Mouse (Mus musculus) forebrain, embryonic 11.5 days (tissue): ENCODE results near the gene Kcmf1. TPM values are rescaled to one million over a fixed set of nuclear protein-coding genes. Genes with fewer than 3 reads are reported as not detected.

Experiments used
- ATAC-seq: fragments of 200-750 bp; cut with Nextera tagmentation; replicated peaks from 2 replicates; pipeline ENCODE4 v1.8.0; 2017; ENCODE audit warnings: moderate TSS enrichment; ENCODE audit not compliant: low FRiP score
- DNase-seq: peaks from one replicate; pipeline ENCODE4 v3.0.0-alpha.2; 2017; ENCODE audit warnings: low spot score
- H3K27ac ChIP-seq: fragments of 300-500 bp; sonication (generic); 2 replicates; pipeline ENCODE4 v1.5.1; 2014; ENCODE audit warnings: low read depth, low read length
- H3K27me3 ChIP-seq: fragments of 300-500 bp; sonication (generic); 2 replicates; pipeline ENCODE4 v1.6.1; 2014; ENCODE audit warnings: mild to moderate bottlenecking, low read length, mixed read lengths; ENCODE audit not compliant: control insufficient read depth, insufficient read depth
- H3K36me3 ChIP-seq: fragments of 300-500 bp; sonication (generic); 2 replicates; pipeline ENCODE4 v1.6.1; 2014; ENCODE audit warnings: mild to moderate bottlenecking, low read length, moderate library complexity, mixed read lengths; ENCODE audit not compliant: control insufficient read depth, insufficient read depth
- H3K4me1 ChIP-seq: fragments of 300-500 bp; sonication (generic); replicated peaks from 2 replicates; pipeline ENCODE4 v1.6.1; 2014; ENCODE audit warnings: low read length, mixed read lengths; ENCODE audit not compliant: control insufficient read depth, insufficient read depth
- H3K4me2 ChIP-seq: fragments of 300-500 bp; sonication (generic); 2 replicates; pipeline ENCODE4 v1.6.1; 2014; ENCODE audit warnings: low read depth, mild to moderate bottlenecking, low read length, moderate library complexity, mixed read lengths; ENCODE audit not compliant: severe bottlenecking
- H3K4me3 ChIP-seq: fragments of 300-500 bp; sonication (generic); 2 replicates; pipeline ENCODE4 v1.5.1; 2014; ENCODE audit warnings: low read depth, low read length
- H3K9ac ChIP-seq: fragments of 300-500 bp; sonication (generic); 2 replicates; pipeline ENCODE4 v1.6.1; 2014; ENCODE audit warnings: low read length
- H3K9me3 ChIP-seq: fragments of 300-500 bp; sonication (generic); 2 replicates; pipeline ENCODE4 v1.6.1; 2016; ENCODE audit warnings: low read length, mixed read lengths; ENCODE audit not compliant: control insufficient read depth
- WGBS: fragments of 180-500 bp; shearing (Covaris S2); extraction: QIAGEN DNeasy Blood & Tissue Kit; methylation state at CpG from one replicate; pipeline ENCODE4 v1.1.7; 2014; 5-methylcytosine and 5-hydroxymethylcytosine counted together
- polyA plus RNA-seq: library from polyadenylated mRNA; unstranded; fragments of >200 nt; fragmentation: Nextera tagmentation; extraction: Ambion mirVana; gene quantifications from 2 replicates; pipeline ENCODE4 v1.2.1, GENCODE M21; 2014

The Kcmf1 gene
- polyA plus RNA-seq, 1 experiment from 2014 or later = 45.1 TPM

DNA sequence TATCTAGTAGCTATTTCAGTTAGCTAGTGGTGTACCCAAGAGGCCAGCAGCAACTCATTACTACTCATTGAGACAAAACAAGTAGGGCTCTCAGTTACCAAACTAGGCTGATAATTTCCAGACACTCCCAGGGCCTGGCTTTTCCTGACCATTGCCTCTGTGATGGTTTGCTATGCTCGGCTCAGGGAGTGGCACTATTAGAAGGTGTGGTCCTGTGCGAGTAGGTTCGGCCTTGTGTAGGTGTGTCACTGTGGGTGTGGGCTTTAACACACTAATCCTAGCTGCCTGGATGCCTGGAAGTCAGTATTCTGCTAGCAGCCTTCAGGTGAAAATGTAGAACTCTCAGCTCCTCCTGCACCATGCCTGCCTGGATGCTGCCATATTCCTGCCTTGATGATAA lies 31.8 kb upstream of the Kcmf1 start:
- Histone ChIP-seq H3K36me3 (no peaks in the 10 kb centered on the region), H3K9me3 (no peaks in the 10 kb centered on the region), H3K27me3 (no peaks in the 10 kb centered on the region), H3K4me1 (no peaks in the 10 kb centered on the region), H3K4me3 (no peak overlapping the region), H3K27ac (no peak overlapping the region), H3K4me2 (no peak overlapping the region), H3K9ac (no peak overlapping the region)
- 90% methylated on average over 3 of the region's 3 CpGs for WGBS
- ATAC-seq (no peak), DNase-seq (no peak)

- no peaks in the 10 kb centered on the region for H3K27me3 ChIP-seq
- H3K27ac ChIP-seq = no peak overlapping the region
- DNase-seq (no peak), ATAC-seq (no peak)
- WGBS = 87% methylated on average over 4 of the region's 4 CpGs
- no peaks in the 10 kb centered on the region for H3K9me3 ChIP-seq
- no peak overlapping the region for H3K9ac ChIP-seq
- H3K4me3 ChIP-seq = no peak overlapping the region
- H3K4me1 ChIP-seq = no peaks in the 10 kb centered on the region
- no peak overlapping the region for H3K4me2 ChIP-seq
- H3K36me3 ChIP-seq = no peaks in the 10 kb centered on the region
These were observed 30.1 kb upstream of the Kcmf1 start for GRCm38 (mm10) chr6:72929795-72930398.

GRCm38 (mm10) chr6:72926755-72927482 lies 27.1 kb upstream of the Kcmf1 start:
- WGBS = 21% methylated on average over 9 of the region's 9 CpGs
- H3K27me3 ChIP-seq = no peaks in the 10 kb centered on the region
- H3K9me3 ChIP-seq = no peaks in the 10 kb centered on the region
- H3K4me2 ChIP-seq = no peak overlapping the region
- no peak overlapping the region for H3K27ac ChIP-seq
- H3K9ac ChIP-seq = no peak overlapping the region
- H3K36me3 ChIP-seq = no peaks in the 10 kb centered on the region
- DNase-seq (no peak), ATAC-seq (peak; percentile 27; the same call in 1 of the 2 replicates)
- no peak overlapping the region for H3K4me3 ChIP-seq
- H3K4me1 ChIP-seq = no peaks in the 10 kb centered on the region

GRCm38 (mm10) chr6:72926031-72926430 lies 26.3 kb upstream of the Kcmf1 start:
- H3K9ac ChIP-seq = no peak overlapping the region

GRCm38 (mm10) chr6:72923381-72923780 lies 23.6 kb upstream of the Kcmf1 start:
- Histone ChIP-seq H3K36me3 (no peaks in the 10 kb centered on the region), H3K9ac (no peak overlapping the region), H3K27me3 (no peaks in the 10 kb centered on the region), H3K9me3 (no peaks in the 10 kb centered on the region), H3K4me1 (no peaks in the 10 kb centered on the region), H3K27ac (no peak overlapping the region), H3K4me2 (no peak overlapping the region), H3K4me3 (no peak overlapping the region)
- DNase-seq (no peak), ATAC-seq (no peak)
- 87% methylated on average over 8 of the region's 8 CpGs for WGBS

More at GRCm38 (mm10) chr6:72926031-72926430, 26.3 kb upstream of the Kcmf1 start:
- no peaks in the 10 kb centered on the region for H3K9me3 ChIP-seq
- no peak overlapping the region for H3K4me3 ChIP-seq
- no peaks in the 10 kb centered on the region for H3K4me1 ChIP-seq
- H3K27me3 ChIP-seq = no peaks in the 10 kb centered on the region
- no peak for ATAC-seq
- no peaks in the 10 kb centered on the region for H3K36me3 ChIP-seq
- WGBS = 82% methylated on average over 4 of the region's 4 CpGs
- no peak overlapping the region for H3K4me2 ChIP-seq
- no peak for DNase-seq
- H3K27ac ChIP-seq = no peak overlapping the region

GRCm38 (mm10) chr6:72921081-72921480 lies 21.3 kb upstream of the Kcmf1 start:
- no peak overlapping the region for H3K27ac ChIP-seq
- H3K36me3 ChIP-seq = no peaks in the 10 kb centered on the region
- no peak for DNase-seq
- ATAC-seq = no peak
- no peaks in the 10 kb centered on the region for H3K4me1 ChIP-seq
- no peak overlapping the region for H3K9ac ChIP-seq
- 88% methylated on average over 3 of the region's 3 CpGs for WGBS
- H3K9me3 ChIP-seq = no peaks in the 10 kb centered on the region
- no peak overlapping the region for H3K4me2 ChIP-seq
- H3K4me3 ChIP-seq = no peak overlapping the region
- no peaks in the 10 kb centered on the region for H3K27me3 ChIP-seq

DNA sequence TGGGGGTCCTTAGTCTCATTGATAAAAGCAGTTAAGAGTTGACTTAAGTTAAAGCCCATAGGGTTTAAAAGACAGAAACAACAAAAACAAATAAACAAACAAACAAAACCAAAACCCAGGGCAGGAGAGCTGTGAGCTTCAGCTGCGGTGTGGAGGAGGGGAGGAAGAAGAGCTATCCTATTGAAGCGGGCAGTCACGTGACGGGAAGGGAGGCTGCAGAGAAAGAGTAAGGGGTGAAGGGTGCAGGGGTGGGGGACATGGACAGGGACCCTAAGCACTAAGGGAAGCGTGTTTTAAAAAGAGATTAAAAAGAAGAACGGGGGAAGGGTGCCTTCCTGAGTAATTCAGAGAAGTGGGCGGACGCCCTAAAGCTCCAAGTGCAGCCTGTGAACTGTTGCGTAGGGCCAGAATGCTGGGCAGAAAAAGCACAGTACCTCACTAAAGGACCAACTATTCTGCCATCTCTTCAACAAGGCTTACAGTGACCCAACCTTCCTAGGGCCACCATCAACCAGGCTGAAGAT lies 18.8 kb upstream of the Kcmf1 start:
- no peak overlapping the region for H3K4me2 ChIP-seq
- H3K9me3 ChIP-seq = no peaks in the 10 kb centered on the region
- no peak overlapping the region for H3K27ac ChIP-seq
- WGBS = 67% methylated on average over 9 of the region's 9 CpGs
- H3K4me3 ChIP-seq = no peak overlapping the region
- no peak for DNase-seq
- no peak overlapping the region for H3K9ac ChIP-seq
- H3K4me1 ChIP-seq = no peaks in the 10 kb centered on the region
- H3K36me3 ChIP-seq = no peaks in the 10 kb centered on the region
- ATAC-seq = no peak
- H3K27me3 ChIP-seq = no peaks in the 10 kb centered on the region

- no peak for DNase-seq
- no peak for ATAC-seq
- Histone ChIP-seq H3K9ac (no peak overlapping the region), H3K36me3 (no peaks in the 10 kb centered on the region), H3K27ac (no peak overlapping the region), H3K27me3 (no peaks in the 10 kb centered on the region), H3K4me2 (no peak overlapping the region), H3K4me1 (no peaks in the 10 kb centered on the region), H3K9me3 (no peaks in the 10 kb centered on the region), H3K4me3 (no peak overlapping the region)
- WGBS = 84% methylated on average over 7 of the region's 7 CpGs
These were observed 16.6 kb upstream of the Kcmf1 start for GRCm38 (mm10) chr6:72916330-72916729.
